Mouse (Mus musculus): ENCODE measurements around the gene Rassf3.

Gene Rassf3

GRCm38 (mm10) chr10:121492608-121493315 lies 16.6 kb upstream of the Rassf3 start:
- no peak for DNase-seq (ENCODE audit: extremely low spot score, low spot score)

DNA sequence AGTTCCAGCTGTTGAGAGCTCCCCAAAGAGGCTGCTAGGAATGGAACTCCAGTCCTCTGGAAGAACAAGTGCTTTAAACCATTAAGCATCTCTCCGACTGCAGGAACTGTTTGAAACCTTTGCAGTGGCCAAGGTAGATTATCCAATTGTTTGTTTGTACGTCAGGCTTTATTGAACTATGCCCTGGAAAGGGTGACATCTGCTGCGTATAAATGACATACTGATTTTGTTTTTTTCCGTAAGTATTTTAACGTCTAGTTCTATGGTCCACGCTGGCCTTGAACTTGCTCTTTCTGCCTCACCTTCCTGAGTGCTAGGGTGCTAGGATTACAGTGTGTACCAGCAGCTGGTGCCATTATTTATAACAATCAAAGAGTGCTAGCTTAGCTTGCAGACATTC lies 13.8 kb upstream of the Rassf3 start:
- no peak for DNase-seq (ENCODE audit: extremely low spot score, low spot score)

- DNase-seq (ENCODE audit: extremely low spot score, low spot score), result no peak
Observed at GRCm38 (mm10) chr10:121488623-121489299, 12.6 kb upstream of the Rassf3 start.

DNA sequence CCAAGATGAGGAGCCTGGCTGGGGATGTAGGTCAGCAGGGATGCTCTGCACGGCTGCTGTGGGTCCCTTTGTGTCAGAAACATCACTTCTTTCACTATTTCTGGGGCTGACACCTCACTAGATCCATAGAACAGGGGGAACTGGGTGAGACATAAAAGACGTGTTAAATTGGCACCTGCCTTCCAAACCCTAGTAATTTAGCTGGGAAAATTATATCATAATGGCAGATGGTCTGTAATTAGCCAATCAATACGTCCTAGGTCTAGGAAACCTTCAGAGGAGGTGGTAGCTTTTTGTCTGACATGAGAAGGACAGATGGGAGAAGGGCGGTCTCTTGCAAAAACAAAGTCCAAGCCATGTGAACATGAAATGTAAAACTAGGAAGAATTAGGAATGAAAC lies 11.6 kb upstream of the Rassf3 start:
- DNase-seq (ENCODE audit: extremely low spot score, low spot score), result no peak

DNA sequence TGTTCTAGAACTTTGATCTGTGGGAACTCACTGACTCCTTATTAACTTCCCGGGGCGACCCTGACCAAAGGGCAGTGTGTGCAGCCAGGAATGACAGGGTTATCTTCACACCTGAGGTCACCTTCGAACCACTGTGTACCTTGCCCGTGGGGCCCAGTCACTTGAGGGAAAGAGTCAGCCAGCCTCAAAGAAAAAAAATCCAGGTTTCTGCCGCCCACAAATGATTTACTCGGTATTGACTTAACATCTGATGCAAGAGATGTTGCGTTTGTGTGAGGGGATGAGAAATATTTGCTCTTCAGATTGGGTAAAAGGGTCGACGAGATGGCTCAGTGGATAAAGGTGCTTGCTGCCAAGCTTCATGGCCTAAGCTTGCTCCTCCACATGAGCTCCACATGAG lies 10.2 kb upstream of the Rassf3 start:
- DNase-seq (ENCODE audit: extremely low spot score, low spot score), result no peak

- no peak for DNase-seq (ENCODE audit: extremely low spot score, low spot score)
Observed at GRCm38 (mm10) chr10:121483364-121483763, 7.2 kb upstream of the Rassf3 start.

GRCm38 (mm10) chr10:121481141-121481540 lies 5.0 kb upstream of the Rassf3 start:
- no peak for DNase-seq (ENCODE audit: extremely low spot score, low spot score)

- DNase-seq (ENCODE audit: extremely low spot score, low spot score), result no peak
Observed at GRCm38 (mm10) chr10:121479987-121480386, 3.8 kb upstream of the Rassf3 start.

DNA sequence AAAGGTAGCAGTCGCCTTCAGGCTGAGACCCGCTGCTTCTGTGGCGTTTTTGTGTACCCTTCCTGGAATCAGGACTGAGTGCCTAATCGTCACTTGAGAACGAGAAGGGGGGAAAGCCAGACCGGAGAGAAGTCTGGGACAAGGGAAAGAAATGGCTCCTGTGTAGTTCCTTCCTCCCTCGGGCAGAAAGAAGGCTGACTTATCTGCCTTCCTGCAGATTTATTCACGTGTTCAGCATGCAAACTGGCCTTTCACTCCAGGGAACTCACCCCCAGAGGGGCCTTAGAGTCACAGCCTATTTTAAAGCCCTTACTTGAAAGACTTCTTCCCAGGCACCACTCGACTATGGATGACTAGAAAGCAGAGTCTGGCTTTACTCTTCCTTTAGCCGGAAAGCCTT lies 1.3 kb upstream of the Rassf3 start:
- DNase-seq (ENCODE audit: extremely low spot score, low spot score), result peak; percentile 48

DNA sequence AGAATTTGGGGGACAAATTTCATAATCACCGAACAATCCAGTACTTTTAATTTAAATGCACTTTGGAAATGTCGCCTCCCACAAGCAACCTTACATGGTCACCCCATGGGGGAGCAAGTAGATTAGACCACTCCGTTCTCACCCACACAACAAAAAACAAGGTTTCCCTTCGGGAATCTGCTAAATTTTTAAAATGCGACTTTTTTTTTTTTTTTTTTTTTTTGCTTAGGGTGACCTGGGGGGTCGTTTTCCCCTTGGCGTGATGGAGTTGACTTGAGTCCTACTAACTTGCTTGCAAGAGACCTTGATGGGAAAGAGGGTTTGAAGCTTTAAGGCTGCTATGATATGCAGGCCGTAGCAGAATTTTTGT lies 806 bp upstream of the Rassf3 start:
- no peak for DNase-seq (ENCODE audit: extremely low spot score, low spot score)

- peak; percentile 88 for DNase-seq (ENCODE audit: extremely low spot score, low spot score)
Observed at GRCm38 (mm10) chr10:121475672-121476146, 438 bp downstream of the Rassf3 start.

- peak; percentile 24 for DNase-seq (ENCODE audit: extremely low spot score, low spot score)
Observed at GRCm38 (mm10) chr10:121475101-121475671, 961 bp downstream of the Rassf3 start.

- no peak for DNase-seq (ENCODE audit: extremely low spot score, low spot score)
Observed at GRCm38 (mm10) chr10:121474288-121474687, 1.9 kb downstream of the Rassf3 start.

DNA sequence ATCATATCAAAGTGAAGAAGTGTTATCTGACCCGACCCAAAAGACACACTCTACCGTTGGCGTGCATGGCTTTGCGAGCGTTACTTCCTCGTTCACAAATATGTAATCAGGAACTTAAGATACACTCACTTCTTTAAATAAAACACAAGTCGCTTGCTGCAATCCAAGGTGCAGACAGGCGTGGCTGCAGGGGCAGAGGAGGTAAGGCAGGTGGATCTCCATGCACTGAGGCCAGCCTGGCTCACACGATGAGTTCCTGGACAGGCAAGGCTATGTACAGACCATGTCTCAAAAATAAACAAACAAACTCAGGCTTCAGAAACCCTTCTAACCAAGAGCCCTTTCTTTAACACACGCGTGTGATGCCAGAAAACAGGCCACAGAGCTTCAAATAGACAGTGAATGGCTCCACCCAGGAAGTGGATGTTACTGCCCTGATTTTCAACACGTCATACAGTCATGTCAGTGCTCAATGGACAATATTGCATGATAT lies 2.4 kb downstream of the Rassf3 start:
- no peak for DNase-seq (ENCODE audit: extremely low spot score, low spot score)

DNA sequence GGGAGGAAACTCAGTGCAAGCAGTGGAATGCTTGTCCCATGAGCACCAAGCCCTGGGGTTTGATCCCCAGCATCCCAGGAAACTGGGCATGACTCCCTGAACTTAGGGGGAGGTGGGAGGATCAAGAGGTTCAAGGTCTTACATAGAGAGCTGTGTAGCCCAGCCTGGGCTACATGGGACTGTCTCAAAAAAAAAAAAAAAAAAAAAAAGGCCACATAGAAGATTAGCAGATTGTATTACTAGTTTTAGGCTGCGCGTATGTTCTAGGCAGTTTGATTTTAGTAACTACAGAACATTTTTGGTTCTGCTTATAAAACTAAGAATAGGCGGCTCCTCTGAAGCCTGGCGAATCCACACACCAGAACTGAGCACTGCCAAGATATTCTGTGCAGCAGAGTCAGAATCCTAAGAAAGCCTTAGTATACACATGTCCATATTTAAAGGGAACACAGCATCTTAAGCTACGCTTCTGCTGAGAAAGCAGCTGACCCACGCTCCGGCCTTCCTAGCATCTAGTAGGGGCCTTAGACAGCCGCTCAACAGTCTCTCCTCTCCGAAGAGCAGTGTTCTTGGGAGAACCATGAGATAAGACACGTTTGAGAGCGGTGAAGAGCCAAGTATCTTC lies 3.4 kb downstream of the Rassf3 start:
- no peak for DNase-seq (ENCODE audit: extremely low spot score, low spot score)

- no peak for DNase-seq (ENCODE audit: extremely low spot score, low spot score)
Observed at GRCm38 (mm10) chr10:121471570-121472197, 4.5 kb downstream of the Rassf3 start.

DNA sequence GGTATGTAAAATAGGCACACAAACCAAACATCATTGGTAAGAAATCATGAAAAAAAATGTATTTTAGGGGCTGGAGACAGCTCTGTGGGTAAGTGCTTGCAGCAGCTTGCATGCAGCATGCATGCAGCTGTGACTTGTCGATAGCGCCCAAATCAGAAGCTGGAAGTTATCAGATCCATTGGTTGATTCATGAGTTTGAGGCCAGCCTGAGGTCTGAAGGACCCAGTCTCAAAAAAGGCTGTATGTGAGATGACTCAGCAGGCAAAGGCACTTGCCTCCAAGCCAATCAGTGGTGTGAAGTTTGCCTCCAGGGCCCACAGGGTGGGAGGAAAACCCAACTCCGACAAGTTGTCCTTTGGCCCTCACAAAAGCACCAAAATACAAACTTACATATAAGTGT lies 6.5 kb downstream of the Rassf3 start:
- DNase-seq (ENCODE audit: extremely low spot score, low spot score), result no peak

DNA sequence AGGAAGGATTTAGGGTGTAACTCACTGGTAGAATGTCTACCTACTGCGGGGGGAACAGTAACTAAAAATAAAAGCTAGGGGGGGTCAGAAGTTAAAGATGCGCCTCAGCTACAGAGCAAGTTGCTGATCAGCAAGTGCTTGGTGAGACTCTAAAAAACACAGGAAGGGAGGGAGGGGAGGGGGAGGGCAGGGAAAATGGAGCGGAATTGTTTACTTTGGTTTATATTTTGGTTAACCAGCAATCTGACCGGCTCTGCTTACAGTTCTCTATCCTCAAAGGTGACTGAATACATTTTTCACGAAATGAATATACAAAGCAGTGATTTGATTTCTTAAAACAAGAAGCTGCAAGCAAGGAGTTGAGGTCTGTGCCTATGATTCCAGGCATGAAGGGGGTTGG lies 7.2 kb downstream of the Rassf3 start:
- DNase-seq (ENCODE audit: extremely low spot score, low spot score), result no peak

DNA sequence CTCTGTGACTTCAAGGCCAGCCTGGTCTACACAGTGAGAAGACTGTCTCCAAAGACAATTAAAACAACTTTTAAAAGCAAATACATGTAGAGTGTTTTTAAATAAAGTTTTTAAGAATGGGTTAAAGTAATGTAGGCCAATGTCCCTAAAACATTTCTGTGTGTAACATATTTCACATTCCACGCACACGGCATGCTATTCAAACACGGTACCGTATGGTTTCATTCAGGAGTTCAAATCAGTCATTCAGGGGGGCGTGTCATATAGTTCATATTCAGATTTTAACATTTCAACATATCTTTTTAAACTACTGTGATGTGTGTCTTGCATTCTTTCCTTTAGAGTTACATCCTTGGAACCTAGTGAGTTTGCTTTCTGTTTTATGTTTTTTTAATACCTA lies 7.9 kb downstream of the Rassf3 start:
- DNase-seq (ENCODE audit: extremely low spot score, low spot score), result no peak

DNA sequence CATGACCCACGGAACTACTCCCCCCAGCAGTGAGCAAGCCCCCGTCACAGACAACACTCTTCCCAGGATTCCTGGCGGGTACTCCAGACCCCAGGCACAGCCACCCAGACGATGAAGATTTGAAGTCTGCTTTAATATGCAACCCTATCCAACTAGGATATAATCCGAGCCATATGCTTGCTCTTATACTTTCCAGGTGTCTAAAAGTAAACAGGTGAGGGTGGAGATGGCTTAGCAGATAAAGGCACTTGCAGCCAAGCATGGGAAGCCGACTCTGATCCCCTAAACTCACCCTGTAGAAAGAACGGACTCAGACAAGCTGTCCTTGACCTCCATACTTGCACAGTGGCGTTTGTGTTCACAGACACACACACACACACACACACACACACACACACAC lies 8.4 kb downstream of the Rassf3 start:
- DNase-seq (ENCODE audit: extremely low spot score, low spot score), result no peak

DNA sequence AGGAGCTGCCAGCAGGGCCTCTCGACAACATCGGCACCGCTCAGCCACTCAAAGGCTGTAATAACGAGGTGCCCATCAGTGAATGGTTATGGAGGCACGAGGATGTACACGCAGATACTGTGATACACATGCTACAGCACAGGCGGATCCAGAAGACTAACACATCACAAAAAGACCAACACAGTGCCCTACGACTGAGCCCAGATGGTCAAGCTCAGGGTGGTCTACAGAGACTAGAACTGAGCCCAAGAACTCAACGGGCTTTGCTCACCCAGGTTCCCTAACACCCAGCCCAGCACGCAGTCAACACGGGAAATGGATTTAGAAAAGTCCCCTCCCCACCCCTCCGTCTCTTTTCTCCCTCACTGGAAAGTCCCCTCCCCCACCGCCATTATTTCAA lies 9.1 kb downstream of the Rassf3 start:
- DNase-seq (ENCODE audit: extremely low spot score, low spot score), result no peak

DNA sequence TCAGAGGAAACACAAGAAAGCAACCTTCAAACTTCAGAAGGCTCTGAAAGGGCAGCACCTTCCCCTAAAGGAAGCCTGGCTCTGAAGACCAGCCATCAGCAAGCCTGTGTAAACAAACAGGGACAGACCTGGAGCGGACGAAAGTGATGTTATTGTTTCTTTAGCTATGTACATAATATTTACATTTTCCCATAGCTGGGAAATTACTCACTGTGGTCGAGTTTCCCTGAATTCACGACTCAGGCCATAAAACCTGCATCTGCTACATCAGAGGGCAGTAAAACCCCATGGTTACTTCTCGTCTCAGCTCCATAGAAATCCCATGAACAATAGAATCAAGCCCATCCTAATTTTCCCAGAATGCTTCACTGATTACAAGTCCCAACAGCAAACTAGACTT lies 11.1 kb downstream of the Rassf3 start:
- DNase-seq (ENCODE audit: extremely low spot score, low spot score), result no peak
